Comparison of ENCODE assay signal across 8 mouse cellular contexts in genomic region chr19:32254739-32255344, GRCm38 (mm10).
A peak's percentile ranks its signal among the peaks of the same experiment; 100 is the strongest.
DNase-seq lines count a peak whose midpoint lies in the region; TF ChIP-seq lines count a peak whose summit lies in the region.

No protein-coding gene starts in this region.

- TF ChIP-seq EP300 in ES-Bruce4 (IDR thresholded peaks at IDR 0.05; ENCODE audit: insufficient read depth, low read depth, low read length) = no peak

- H3K9me3 ChIP-seq in ES-Bruce4 (replicated peaks; ENCODE audit: control insufficient read depth, insufficient read depth, low read length, poor library complexity, severe bottlenecking) = no peaks in the 10 kb centered on the region

- no peak overlapping the region for H3K4me3 ChIP-seq in ES-Bruce4 (ENCODE audit: low read depth, low read length)

- no peak for TF ChIP-seq POLR2A in ES-Bruce4 (IDR thresholded peaks at IDR 0.05; ENCODE audit: insufficient read depth, low read length)

- no peak for TF ChIP-seq CTCF in ES-Bruce4 (IDR thresholded peaks at IDR 0.05; ENCODE audit: low read depth, low read length)

- H3K36me3 ChIP-seq in ES-Bruce4 (ENCODE audit: control insufficient read depth, insufficient read depth, low read length, poor library complexity, severe bottlenecking) = no peaks in the 10 kb centered on the region

- H3K27me3 ChIP-seq in ES-Bruce4 (ENCODE audit: control insufficient read depth, insufficient read depth, low read length, poor library complexity, severe bottlenecking) = no peaks in the 10 kb centered on the region

- intact Hi-C loops in heart, postnatal 25 days (cut with DNase I) = loop anchor here (10.0 kb wide), 1 partner anchor 280 kb away; no protein-coding TSS in a partner anchor

- H3K4me1 ChIP-seq in ES-Bruce4 (ENCODE audit: control insufficient read depth, insufficient read depth, low read length) = peaks cover 17% of the 10 kb centered on the region

- peak overlapping the region; percentile 99 for H3K27ac ChIP-seq in ES-Bruce4 (ENCODE audit: insufficient read depth, low read length)

- peak; percentile 95 for DNase-seq in heart, adult 11 months
- DNase-seq in heart, postnatal 25 days (ENCODE audit: low spot score) = no peak
- DNase-seq in induced T-regulatory cell, adult 2 months (ENCODE audit: low read depth) = peak; percentile 92
- peak; percentile 44 to 48 for DNase-seq in lung, postnatal 4 days
- DNase-seq in cerebellum, postnatal 4 days (ENCODE audit: low spot score in 2 of 2) = no peak
- no peak for DNase-seq in thymus, adult 18-20 months
- no peak for DNase-seq in urinary bladder, postnatal 10 days (ENCODE audit: low spot score)

- H3K9ac ChIP-seq in ES-Bruce4 (ENCODE audit: low read depth, poor library complexity, severe bottlenecking) = no peak overlapping the region

Comparison
In these comparisons a context has a peak if more than half of its experiments do, and no peak if none do; other contexts are left out.
1. DNase-seq: peak in heart, adult 11 months (single experiment), induced T-regulatory cell, adult 2 months (single experiment) and lung, postnatal 4 days (2 of 2); none in heart, postnatal 25 days (single experiment), cerebellum, postnatal 4 days (0 of 2), thymus, adult 18-20 months (0 of 2) and urinary bladder, postnatal 10 days (single experiment).